Mouse (Mus musculus) neural tube, embryonic 13.5 days (tissue): ENCODE measurements around the gene Ush2a. TPM values are rescaled to one million over a fixed set of nuclear protein-coding genes. Genes with fewer than 3 reads are reported as not detected.
A peak's percentile ranks its signal among the peaks of the same experiment; 100 is the strongest.

Experiments used
- ATAC-seq: fragments of 200-750 bp; cut with Nextera tagmentation; 2 replicates; pipeline ENCODE4 v1.8.0; 2017; ENCODE audit warnings: low read depth, mild to moderate bottlenecking, moderate TSS enrichment, moderate library complexity
- H3K27ac ChIP-seq: fragments of 300-500 bp; sonication (generic); replicated peaks from 2 replicates; pipeline ENCODE4 v1.5.1; 2015; ENCODE audit warnings: moderate library complexity, mild to moderate bottlenecking, inconsistent platforms
- H3K27me3 ChIP-seq: fragments of 300-500 bp; sonication (generic); 2 replicates; pipeline ENCODE4 v1.6.1; 2015; ENCODE audit warnings: mild to moderate bottlenecking, inconsistent platforms
- H3K36me3 ChIP-seq: fragments of 300-500 bp; sonication (generic); 2 replicates; pipeline ENCODE4 v1.6.1; 2015; ENCODE audit warnings: mild to moderate bottlenecking, inconsistent platforms
- H3K4me1 ChIP-seq: fragments of 300-500 bp; sonication (generic); replicated peaks from 2 replicates; pipeline ENCODE4 v1.6.1; 2015; ENCODE audit warnings: inconsistent platforms
- H3K4me2 ChIP-seq: fragments of 300-500 bp; sonication (generic); 2 replicates; pipeline ENCODE4 v1.6.1; 2015; ENCODE audit warnings: inconsistent platforms, mild to moderate bottlenecking, moderate library complexity
- H3K4me3 ChIP-seq: fragments of 300-500 bp; sonication (generic); 2 replicates; pipeline ENCODE4 v1.5.1; 2015; ENCODE audit warnings: mild to moderate bottlenecking, inconsistent platforms
- H3K9ac ChIP-seq: fragments of 300-500 bp; sonication (generic); 2 replicates; pipeline ENCODE4 v1.6.1; 2015; ENCODE audit warnings: moderate library complexity, mild to moderate bottlenecking, inconsistent platforms
- H3K9me3 ChIP-seq: fragments of 300-500 bp; sonication (generic); 2 replicates; pipeline ENCODE4 v1.6.1; 2016; ENCODE audit warnings: inconsistent platforms
- WGBS: fragments of 180-500 bp; shearing (Covaris S2); methylation state at CpG from one replicate; pipeline ENCODE4 v1.1.7; 2015; 5-methylcytosine and 5-hydroxymethylcytosine counted together
- polyA plus RNA-seq: library from polyadenylated mRNA; unstranded; fragments of >200 nt; fragmentation: Nextera tagmentation; extraction: Ambion mirVana; gene quantifications from 2 replicates; pipeline ENCODE4 v1.2.1, GENCODE M21; 2015

The Ush2a gene
- polyA plus RNA-seq, 1 experiment from 2014 or later = 0.17 TPM

DNA sequence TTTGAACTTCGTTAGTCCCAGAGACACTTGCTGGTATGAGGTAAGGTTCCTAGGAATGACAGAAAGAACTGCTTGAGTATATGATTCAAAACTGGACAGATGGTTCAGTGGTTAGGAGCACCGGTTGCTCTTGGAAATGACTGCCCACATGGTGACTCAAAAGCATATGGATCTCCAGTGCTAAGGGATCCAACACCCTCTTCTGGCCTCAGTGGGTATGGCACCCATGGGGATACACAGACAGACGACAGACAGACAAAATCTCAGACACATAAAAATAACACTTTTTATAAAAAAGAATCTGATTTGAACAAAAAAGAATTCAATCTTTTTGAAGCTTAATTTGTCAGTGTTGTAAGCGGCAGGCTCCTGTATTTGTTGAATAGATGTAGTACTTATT is 446.4 kb downstream of the Ush2a start:
- no peak overlapping the region for H3K27ac ChIP-seq
- H3K27me3 ChIP-seq = no peaks in the 10 kb centered on the region
- H3K36me3 ChIP-seq = no peaks in the 10 kb centered on the region
- 89% methylated on average over 4 of the region's 4 CpGs for WGBS
- no peak overlapping the region for H3K4me2 ChIP-seq
- H3K9ac ChIP-seq = no peak overlapping the region
- no peak overlapping the region for H3K4me3 ChIP-seq
- no peak for ATAC-seq
- peaks cover 12% of the 10 kb centered on the region; the same call in 1 of the 2 replicates for H3K4me1 ChIP-seq
- no peaks in the 10 kb centered on the region for H3K9me3 ChIP-seq

DNA sequence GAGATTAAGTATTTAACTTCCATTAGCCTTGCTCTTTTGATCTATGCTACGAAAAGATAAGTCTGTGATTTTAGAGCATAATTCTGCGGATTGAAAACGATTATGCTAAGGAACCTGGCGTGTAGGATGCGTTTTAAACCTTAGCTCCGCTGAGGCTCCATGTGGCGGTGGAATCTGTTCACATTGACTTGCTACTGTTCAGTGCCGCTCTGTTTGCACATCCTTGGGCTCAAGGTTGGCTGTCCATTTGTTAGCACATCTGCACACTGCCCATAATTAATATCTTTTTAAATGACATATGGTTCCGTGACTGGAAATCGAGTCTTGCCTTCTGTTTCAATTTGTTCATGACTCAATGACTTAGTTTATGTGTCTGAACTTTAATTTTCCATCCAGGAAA is 446.9 kb downstream of the Ush2a start:
- H3K4me1 ChIP-seq = peaks cover 12% of the 10 kb centered on the region; the same call in 1 of the 2 replicates
- no peak overlapping the region for H3K27ac ChIP-seq
- ATAC-seq = no peak
- 90% methylated on average over 10 of the region's 10 CpGs for WGBS
- no peak overlapping the region for H3K4me2 ChIP-seq
- no peak overlapping the region for H3K4me3 ChIP-seq
- H3K9ac ChIP-seq = no peak overlapping the region
- H3K27me3 ChIP-seq = no peaks in the 10 kb centered on the region
- H3K36me3 ChIP-seq = no peaks in the 10 kb centered on the region
- H3K9me3 ChIP-seq = no peaks in the 10 kb centered on the region

DNA sequence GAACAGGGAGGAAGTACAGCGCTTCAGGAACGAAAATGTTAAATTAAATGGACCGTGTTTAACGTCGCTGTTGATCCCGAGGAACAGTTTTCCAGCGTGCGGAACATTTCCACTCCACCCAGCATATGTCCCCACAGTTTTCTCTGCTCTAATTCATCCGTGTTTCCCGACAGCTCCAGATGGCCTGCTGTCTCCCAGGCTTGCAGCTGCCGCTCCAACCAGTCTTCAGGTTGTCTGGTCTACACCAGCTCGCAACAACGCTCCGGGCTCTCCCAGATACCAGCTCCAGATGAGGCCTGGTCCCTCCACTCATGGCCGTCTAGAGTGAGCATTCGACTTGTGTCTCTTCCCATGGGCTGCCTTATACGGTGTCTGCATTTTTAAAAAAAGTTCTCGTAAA is 452.3 kb downstream of the Ush2a start:
- WGBS = 50% methylated on average over 18 of the region's 18 CpGs
- Histone ChIP-seq H3K27me3 (no peaks in the 10 kb centered on the region), H3K4me2 (peak overlapping the region; percentile 26; the same call in 1 of the 2 replicates), H3K9ac (no peak overlapping the region), H3K9me3 (no peaks in the 10 kb centered on the region), H3K27ac (no peak overlapping the region), H3K4me1 (peaks cover 19% of the 10 kb centered on the region; the same call in 1 of the 2 replicates), H3K4me3 (no peak overlapping the region), H3K36me3 (no peaks in the 10 kb centered on the region)
- no peak for ATAC-seq

DNA sequence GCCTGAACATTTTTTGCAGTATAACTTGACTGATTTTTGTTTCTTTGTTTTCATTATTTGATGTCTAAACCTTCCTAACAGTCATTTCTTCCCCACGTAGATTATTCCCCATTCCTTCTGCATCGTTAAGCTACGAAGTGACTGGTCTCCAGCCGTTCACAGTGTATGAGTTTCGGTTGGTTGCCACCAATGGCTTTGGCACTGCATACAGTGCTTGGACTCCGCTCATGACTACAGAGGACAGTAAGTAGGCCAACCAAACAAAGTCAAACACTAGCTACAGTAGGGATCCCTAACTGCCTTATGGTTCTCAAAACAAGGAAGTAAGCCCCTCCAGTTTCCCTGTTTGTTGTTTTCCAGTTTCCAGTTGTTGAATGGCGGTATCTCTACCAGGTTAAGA is 453.1 kb downstream of the Ush2a start:
- H3K36me3 ChIP-seq = no peaks in the 10 kb centered on the region
- H3K27ac ChIP-seq = no peak overlapping the region
- 80% methylated on average over 7 of the region's 7 CpGs for WGBS
- no peak overlapping the region for H3K4me3 ChIP-seq
- H3K9me3 ChIP-seq = no peaks in the 10 kb centered on the region
- no peak overlapping the region for H3K9ac ChIP-seq
- no peak overlapping the region for H3K4me2 ChIP-seq
- H3K4me1 ChIP-seq = peaks cover 19% of the 10 kb centered on the region; the same call in 1 of the 2 replicates
- H3K27me3 ChIP-seq = no peaks in the 10 kb centered on the region
- ATAC-seq = no peak

DNA sequence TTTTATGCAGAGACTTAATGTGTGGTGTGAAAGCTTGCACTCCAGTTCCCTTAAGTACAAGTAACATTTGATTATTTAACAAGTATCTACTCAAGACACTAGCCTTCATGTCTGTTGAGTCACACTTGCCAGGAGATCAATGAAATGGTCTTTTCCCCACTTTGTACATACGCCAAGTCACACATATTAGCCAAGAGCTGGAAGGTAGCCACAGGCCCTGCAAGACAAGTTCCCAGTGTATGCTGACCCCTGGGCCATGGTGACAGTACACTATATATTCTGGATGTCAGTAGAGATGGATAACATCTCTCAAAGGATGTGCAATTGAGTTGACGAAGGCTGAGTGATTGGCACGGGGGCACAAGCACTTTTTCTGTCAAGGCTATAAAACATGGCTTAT is 455.1 kb downstream of the Ush2a start:
- no peaks in the 10 kb centered on the region for H3K27me3 ChIP-seq
- no peaks in the 10 kb centered on the region for H3K36me3 ChIP-seq
- H3K4me3 ChIP-seq = no peak overlapping the region
- H3K4me1 ChIP-seq = peaks cover 14% of the 10 kb centered on the region; the same call in 1 of the 2 replicates
- H3K4me2 ChIP-seq = no peak overlapping the region
- no peak for ATAC-seq
- 73% methylated on average over 3 of the region's 3 CpGs for WGBS
- H3K9ac ChIP-seq = no peak overlapping the region
- H3K9me3 ChIP-seq = no peaks in the 10 kb centered on the region
- H3K27ac ChIP-seq = no peak overlapping the region

DNA sequence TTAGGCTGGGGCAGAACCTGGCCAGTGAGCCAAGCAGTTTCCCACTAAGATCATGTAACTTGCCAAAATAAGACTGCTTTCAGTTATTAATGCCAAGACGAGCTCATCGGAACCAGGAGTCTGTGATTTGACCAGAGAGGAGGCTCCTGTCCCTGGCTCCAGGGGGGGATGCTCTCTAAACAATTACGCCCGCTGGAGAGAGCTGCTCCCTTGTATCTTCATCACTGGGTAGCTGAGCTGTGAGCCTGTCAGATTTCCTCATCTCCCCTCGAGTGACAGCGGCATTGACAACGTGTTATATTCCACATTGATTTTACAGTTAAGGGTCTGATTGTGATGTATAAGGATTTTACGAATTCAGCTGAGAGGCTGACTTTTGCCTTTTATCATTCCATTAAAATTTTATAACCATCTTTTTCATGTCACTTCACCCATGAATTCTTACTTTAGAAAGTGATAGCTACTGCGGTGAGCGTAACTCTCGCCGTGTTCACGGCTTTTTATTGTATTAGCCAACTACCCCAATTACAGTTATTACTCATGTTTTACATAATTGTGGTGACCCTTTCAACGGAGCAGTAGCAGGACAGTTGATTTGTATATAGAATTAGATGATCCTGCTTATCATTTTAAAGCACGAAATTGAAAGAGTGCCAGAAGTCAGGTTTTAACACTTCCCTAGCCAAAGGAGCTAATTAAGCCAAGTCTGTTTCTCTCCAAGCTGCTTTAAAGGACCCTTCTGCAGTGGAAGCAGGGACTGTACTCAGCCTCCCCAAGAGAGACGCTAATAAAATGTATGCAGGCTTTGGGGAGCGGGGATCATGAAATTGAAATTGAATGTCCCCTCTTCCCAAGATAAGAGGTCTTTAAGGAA is 463.5 kb downstream of the Ush2a start:
- Histone ChIP-seq H3K36me3 (no peaks in the 10 kb centered on the region), H3K4me1 (peaks cover 31% of the 10 kb centered on the region), H3K4me2 (no peak overlapping the region), H3K27ac (no peak overlapping the region), H3K4me3 (no peak overlapping the region), H3K9me3 (no peaks in the 10 kb centered on the region), H3K9ac (no peak overlapping the region), H3K27me3 (peaks cover 4% of the 10 kb centered on the region; the same call in 1 of the 2 replicates)
- WGBS = 59% methylated on average over 17 of the region's 17 CpGs
- ATAC-seq = no peak

DNA sequence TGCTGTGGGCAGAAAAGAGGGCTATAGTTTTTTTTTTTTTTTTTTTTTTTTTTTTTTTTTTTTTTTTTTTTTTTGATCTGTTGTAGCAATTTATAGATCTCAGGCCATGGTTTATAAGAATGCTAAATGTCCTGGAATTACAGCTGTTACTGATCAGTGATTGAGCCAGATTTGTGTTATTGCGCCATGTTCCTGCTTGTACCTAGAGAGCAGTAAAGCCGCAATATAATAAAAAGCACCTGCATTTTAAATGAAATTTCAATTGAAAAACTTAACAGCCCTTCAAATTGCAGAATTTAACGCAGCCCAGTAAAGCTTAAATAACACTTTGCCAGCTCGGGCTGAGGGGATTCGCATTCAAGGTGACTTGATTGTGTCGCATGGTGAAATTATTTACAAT is 465.1 kb downstream of the Ush2a start:
- peaks cover 4% of the 10 kb centered on the region; the same call in 1 of the 2 replicates for H3K27me3 ChIP-seq
- ATAC-seq = no peak
- H3K4me1 ChIP-seq = peaks cover 31% of the 10 kb centered on the region
- WGBS = 41% methylated on average over 6 of the region's 6 CpGs
- H3K4me2 ChIP-seq = no peak overlapping the region
- H3K9ac ChIP-seq = no peak overlapping the region
- H3K9me3 ChIP-seq = no peaks in the 10 kb centered on the region
- no peak overlapping the region for H3K4me3 ChIP-seq
- no peaks in the 10 kb centered on the region for H3K36me3 ChIP-seq
- no peak overlapping the region for H3K27ac ChIP-seq

DNA sequence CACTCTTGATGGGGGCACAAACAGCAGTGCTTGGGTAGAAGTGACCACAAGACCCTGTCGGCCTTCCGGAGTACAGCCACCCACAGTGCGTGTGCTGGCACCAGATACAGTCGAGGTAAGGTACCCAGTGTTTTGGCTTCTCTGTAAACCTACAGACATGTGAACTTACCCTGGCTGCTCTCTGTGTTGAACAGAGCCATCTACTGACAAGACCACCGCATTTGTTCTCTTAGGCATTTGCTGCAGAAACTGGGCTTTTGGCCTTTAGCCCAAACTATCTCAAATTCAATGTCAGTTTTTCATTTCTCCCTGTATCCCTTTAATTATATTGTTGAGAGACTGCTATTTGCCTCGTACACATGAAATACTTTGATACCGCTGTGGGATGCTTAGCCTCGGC is 466.8 kb downstream of the Ush2a start:
- Histone ChIP-seq H3K4me3 (no peak overlapping the region), H3K9me3 (no peaks in the 10 kb centered on the region), H3K27ac (no peak overlapping the region), H3K27me3 (0 out of 2 replicates have a peak, but pooled peaks cover 4% of the 10 kb centered on the region), H3K4me1 (peaks cover 31% of the 10 kb centered on the region), H3K9ac (no peak overlapping the region), H3K36me3 (no peaks in the 10 kb centered on the region), H3K4me2 (no peak overlapping the region)
- 0 out of 2 replicates have a peak, but pooled peaks have one; percentile 8 for ATAC-seq
- 81% methylated on average over 8 of the region's 8 CpGs for WGBS

DNA sequence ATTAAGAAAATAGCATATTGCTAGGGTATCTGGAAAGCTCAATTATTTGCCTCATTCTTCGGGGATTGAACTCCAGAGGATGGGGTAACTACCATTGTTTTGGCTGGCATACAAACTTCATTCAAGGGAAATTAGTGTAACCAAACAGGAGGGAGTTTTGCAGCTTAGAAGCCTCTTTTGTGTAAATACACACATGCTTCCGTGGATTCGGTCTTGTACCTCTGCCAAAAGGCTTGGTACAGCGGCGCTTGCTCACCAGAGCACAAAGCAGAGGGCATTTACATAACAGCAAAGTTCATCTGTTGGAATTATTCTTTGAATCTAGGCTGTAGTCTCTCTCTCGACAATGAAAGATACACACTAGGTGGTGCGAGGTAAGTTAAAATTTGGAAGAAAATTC is 467.4 kb downstream of the Ush2a start:
- ATAC-seq = no peak
- 0 out of 2 replicates have a peak, but pooled peaks cover 1% of the 10 kb centered on the region for H3K27me3 ChIP-seq
- H3K9me3 ChIP-seq = no peaks in the 10 kb centered on the region
- H3K4me2 ChIP-seq = no peak overlapping the region
- H3K9ac ChIP-seq = no peak overlapping the region
- 45% methylated on average over 7 of the region's 7 CpGs for WGBS
- H3K36me3 ChIP-seq = no peaks in the 10 kb centered on the region
- no peak overlapping the region for H3K27ac ChIP-seq
- peaks cover 31% of the 10 kb centered on the region for H3K4me1 ChIP-seq
- H3K4me3 ChIP-seq = no peak overlapping the region

DNA sequence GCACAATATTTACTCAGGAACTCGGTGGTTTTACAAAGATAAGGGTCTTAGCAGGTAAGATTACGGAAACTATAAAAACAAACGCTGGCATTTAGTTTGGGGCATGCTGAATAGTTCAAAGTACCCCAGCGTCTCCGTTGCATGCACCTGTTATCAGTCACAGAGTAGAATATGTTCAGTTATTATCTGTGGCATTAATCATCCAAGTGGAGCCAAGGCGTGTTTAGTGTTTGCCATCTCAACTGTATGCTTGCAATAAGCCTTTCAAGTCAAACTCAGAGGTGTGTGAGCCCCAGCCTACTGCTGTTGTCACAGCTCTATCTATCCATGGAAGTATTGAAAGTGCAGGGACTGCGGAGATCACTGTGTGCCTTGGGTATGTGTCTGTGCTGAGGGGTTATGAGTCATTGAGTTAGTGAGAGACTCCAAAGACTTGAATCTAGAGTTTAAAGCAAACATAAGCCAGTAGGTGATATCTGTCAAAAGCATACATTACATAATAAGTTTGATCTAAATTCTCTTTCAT is 473.0 kb downstream of the Ush2a start:
- no peak for ATAC-seq
- no peaks in the 10 kb centered on the region for H3K4me1 ChIP-seq
- H3K9ac ChIP-seq = no peak overlapping the region
- H3K27me3 ChIP-seq = no peaks in the 10 kb centered on the region
- H3K4me2 ChIP-seq = no peak overlapping the region
- H3K4me3 ChIP-seq = no peak overlapping the region
- no peaks in the 10 kb centered on the region for H3K36me3 ChIP-seq
- no peak overlapping the region for H3K27ac ChIP-seq
- H3K9me3 ChIP-seq = peaks cover 3% of the 10 kb centered on the region; the same call in 1 of the 2 replicates
- WGBS = 92% methylated on average over 7 of the region's 7 CpGs

DNA sequence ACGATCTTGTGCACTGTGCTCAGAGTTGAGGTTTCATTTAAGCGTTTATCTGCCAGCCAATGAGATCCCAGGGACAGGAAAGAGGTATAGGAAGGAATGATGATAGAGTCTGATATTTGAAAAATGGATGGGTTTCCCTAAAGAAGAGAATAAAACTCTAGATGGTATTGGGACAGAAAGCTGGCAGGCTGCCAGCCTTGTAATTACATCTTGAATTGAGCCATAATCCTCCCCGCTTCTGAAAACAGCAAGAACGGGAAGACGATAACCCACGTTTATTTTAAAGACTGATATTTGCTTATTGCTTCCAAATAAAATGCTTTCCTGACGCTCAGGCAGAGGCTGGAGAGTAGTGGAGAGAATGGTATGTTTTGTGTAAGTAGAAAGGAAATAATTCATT is 481.1 kb downstream of the Ush2a start:
- no peak overlapping the region for H3K4me2 ChIP-seq
- H3K9ac ChIP-seq = no peak overlapping the region
- no peaks in the 10 kb centered on the region for H3K36me3 ChIP-seq
- H3K27ac ChIP-seq = no peak overlapping the region
- H3K27me3 ChIP-seq = no peaks in the 10 kb centered on the region
- H3K4me1 ChIP-seq = 0 out of 2 replicates have a peak, but pooled peaks cover 4% of the 10 kb centered on the region
- H3K4me3 ChIP-seq = no peak overlapping the region
- WGBS = 53% methylated on average over 7 of the region's 7 CpGs
- H3K9me3 ChIP-seq = no peaks in the 10 kb centered on the region
- ATAC-seq = no peak

DNA sequence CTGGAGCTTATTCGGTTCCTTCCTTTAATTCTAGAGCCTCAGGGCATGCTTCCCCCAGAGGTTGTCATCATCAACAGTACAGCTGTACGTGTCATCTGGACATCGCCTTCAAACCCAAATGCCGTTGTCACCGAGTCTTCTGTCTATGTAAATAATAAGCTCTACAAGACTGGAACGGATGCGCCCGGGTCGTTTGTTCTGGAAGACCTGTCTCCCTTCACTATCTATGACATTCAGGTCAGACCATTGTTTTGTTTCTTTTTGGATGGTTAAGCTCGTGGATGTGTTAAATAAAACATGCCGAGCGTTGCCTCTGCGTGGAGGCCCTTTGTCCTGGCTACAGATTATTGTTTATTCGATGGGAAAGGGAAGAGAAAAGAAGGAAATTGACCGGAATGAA is 493.2 kb downstream of the Ush2a start:
- no peak overlapping the region for H3K27ac ChIP-seq
- no peak for ATAC-seq
- no peaks in the 10 kb centered on the region for H3K4me1 ChIP-seq
- WGBS = 46% methylated on average over 15 of the region's 15 CpGs
- H3K36me3 ChIP-seq = no peaks in the 10 kb centered on the region
- H3K4me2 ChIP-seq = no peak overlapping the region
- H3K9me3 ChIP-seq = no peaks in the 10 kb centered on the region
- no peak overlapping the region for H3K4me3 ChIP-seq
- H3K9ac ChIP-seq = no peak overlapping the region
- no peaks in the 10 kb centered on the region for H3K27me3 ChIP-seq
